Comparison of ENCODE assay signal across 10 mouse cellular contexts in the genomic region with DNA sequence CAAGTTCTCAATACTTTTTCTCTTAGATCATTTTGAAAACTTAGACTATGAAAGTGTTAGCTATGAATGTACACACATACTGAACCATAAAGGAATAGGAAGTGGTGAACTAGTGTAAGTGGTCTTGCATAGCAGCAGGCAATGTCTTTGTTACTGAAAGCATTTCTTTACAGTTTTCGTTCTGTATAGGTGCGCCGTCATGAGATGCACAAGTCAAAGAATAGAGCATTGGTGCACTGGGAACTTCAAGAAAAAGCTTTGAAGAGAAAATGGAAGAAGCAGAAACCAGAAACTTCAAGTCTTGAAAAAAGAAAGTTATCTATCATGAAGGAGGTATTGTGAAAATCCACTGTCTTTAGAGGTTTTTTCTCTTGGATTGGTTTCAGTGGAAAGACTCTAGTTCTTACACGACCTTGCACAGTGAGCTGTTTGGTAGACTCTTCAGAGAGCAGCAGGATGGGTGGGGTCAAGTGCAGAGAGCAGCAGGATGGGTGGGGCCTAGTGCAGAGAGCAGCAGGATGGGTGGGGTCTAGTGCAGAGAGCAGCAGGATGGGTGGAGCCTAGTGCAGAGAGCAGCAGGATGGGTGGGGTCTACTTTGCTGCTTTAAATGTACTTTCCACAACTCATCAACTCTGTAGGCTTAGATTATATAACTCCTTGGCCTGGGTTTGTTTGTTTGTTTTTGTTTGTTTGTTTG. TPM values are rescaled to one million over a fixed set of nuclear protein-coding genes. Genes with fewer than 3 reads are reported as not detected.
DNase-seq lines count a peak whose midpoint lies in the region; ATAC-seq and TF ChIP-seq lines count a peak whose summit lies in the region.
"Had no signal": no experiment of that assay in that cellular context is flagged by ENCODE, and none has a peak within 500 bp of the region (broad histone marks: within the 10 kb centered on the region; RNA-seq: fewer than 3 reads in every experiment).

No protein-coding gene starts in this region.

- H3K27me3 ChIP-seq in heart, adult 2 months (ENCODE audit: control insufficient read depth, insufficient read depth, low read length): no peaks in the 10 kb centered on the region
- H3K27me3 ChIP-seq in kidney, postnatal 0 days (ENCODE audit: insufficient read depth, low read length): no peaks in the 10 kb centered on the region
- no peaks in the 10 kb centered on the region for H3K27me3 ChIP-seq in midbrain, embryonic 11.5 days (ENCODE audit: control insufficient read depth, insufficient read depth, low read length)
- H3K27me3 ChIP-seq in forebrain, embryonic 10.5 days (ENCODE audit: poor library complexity, severe bottlenecking): no peaks in the 10 kb centered on the region
- H3K27me3 ChIP-seq: embryonic facial prominence, embryonic 12.5 days; neural tube, embryonic 13.5 days had no signal

- 72% methylated on average over 4 of the region's 4 CpGs for WGBS in heart, adult 2 months
- 77% methylated on average over 4 of the region's 4 CpGs for WGBS in kidney, postnatal 0 days
- 84% methylated on average over 4 of the region's 4 CpGs for WGBS in midbrain, embryonic 11.5 days
- 79% methylated on average over 4 of the region's 4 CpGs for WGBS in forebrain, embryonic 10.5 days

- H3K27ac ChIP-seq in heart, adult 2 months: peak overlapping the region; percentile 79
- no peak overlapping the region for H3K27ac ChIP-seq in kidney, postnatal 0 days
- H3K27ac ChIP-seq in midbrain, embryonic 11.5 days (ENCODE audit: low read depth, low read length): no peak overlapping the region
- no peak overlapping the region for H3K27ac ChIP-seq in forebrain, embryonic 10.5 days
- H3K27ac ChIP-seq: embryonic facial prominence, embryonic 12.5 days; neural tube, embryonic 13.5 days had no signal

- H3K36me3 ChIP-seq in heart, adult 2 months (ENCODE audit: control insufficient read depth, insufficient read depth, low read length): peaks cover 21% of the 10 kb centered on the region
- H3K36me3 ChIP-seq in kidney, postnatal 0 days (ENCODE audit: insufficient read depth, low read length): no peaks in the 10 kb centered on the region; the same call in 1 of the 2 replicates
- H3K36me3 ChIP-seq in midbrain, embryonic 11.5 days (ENCODE audit: control insufficient read depth, insufficient read depth, low read length): peaks cover 5% of the 10 kb centered on the region; the same call in 1 of the 2 replicates
- peaks cover 47% of the 10 kb centered on the region for H3K36me3 ChIP-seq in forebrain, embryonic 10.5 days (replicated peaks)

- TF ChIP-seq CTCF in heart, adult 2 months (IDR thresholded peaks at IDR 0.05): no peak
- no peak for TF ChIP-seq CTCF in kidney, postnatal 0 days (IDR thresholded peaks at IDR 0.05; ENCODE audit: low read depth)

- peak; percentile 54 for DNase-seq in urinary bladder, postnatal 14 days (ENCODE audit: low spot score)
- no peak for DNase-seq in urinary bladder, postnatal 10 days (ENCODE audit: low spot score)
- peak; percentile 41 to 74 for DNase-seq in heart, adult 2 months
- peak; percentile 59 for DNase-seq in kidney, postnatal 0 days (ENCODE audit: low spot score)
- DNase-seq in natural killer cell, adult 2 months (ENCODE audit: low spot score in 2 of 2): peak; percentile 75 to 76
- DNase-seq in midbrain, embryonic 11.5 days (ENCODE audit: low spot score, missing footprints): no peak
- no peak for DNase-seq in layer of hippocampus, postnatal 10 days (ENCODE audit: low spot score in 2 of 2)
- DNase-seq in forebrain, embryonic 10.5 days (ENCODE audit: extremely low spot score, low spot score): no peak

- no peaks in the 10 kb centered on the region for H3K9me3 ChIP-seq in kidney, postnatal 0 days (replicated peaks; ENCODE audit: low read length)
- H3K9me3 ChIP-seq in midbrain, embryonic 11.5 days (ENCODE audit: control insufficient read depth, low read length): no peaks in the 10 kb centered on the region
- no peaks in the 10 kb centered on the region for H3K9me3 ChIP-seq in forebrain, embryonic 10.5 days
- H3K9me3 ChIP-seq: embryonic facial prominence, embryonic 12.5 days; neural tube, embryonic 13.5 days had no signal

- no peak overlapping the region for H3K4me2 ChIP-seq in kidney, postnatal 0 days (ENCODE audit: low read length)
- no peak overlapping the region for H3K4me2 ChIP-seq in midbrain, embryonic 11.5 days
- H3K4me2 ChIP-seq: embryonic facial prominence, embryonic 12.5 days; neural tube, embryonic 13.5 days had no signal

- peaks cover 13% of the 10 kb centered on the region for H3K4me1 ChIP-seq in heart, adult 2 months (ENCODE audit: control insufficient read depth, insufficient read depth, low read length)
- no peaks in the 10 kb centered on the region for H3K4me1 ChIP-seq in kidney, postnatal 0 days (replicated peaks; ENCODE audit: insufficient read depth, low read length)
- H3K4me1 ChIP-seq in midbrain, embryonic 11.5 days (ENCODE audit: control insufficient read depth, insufficient read depth, low read length): no peaks in the 10 kb centered on the region
- no peaks in the 10 kb centered on the region for H3K4me1 ChIP-seq in forebrain, embryonic 10.5 days
- H3K4me1 ChIP-seq: embryonic facial prominence, embryonic 12.5 days; neural tube, embryonic 13.5 days had no signal

- intact Hi-C loops in heart, adult 2 months (cut with DNase I): loop anchor here (5.0 kb wide), 1 partner anchor 185 kb away; a partner anchor contains a TSS

- H3K9ac ChIP-seq in heart, adult 2 months (ENCODE audit: low read depth, low read length): no peak overlapping the region
- no peak overlapping the region for H3K9ac ChIP-seq in kidney, postnatal 0 days (ENCODE audit: low read depth, low read length)
- no peak overlapping the region for H3K9ac ChIP-seq in midbrain, embryonic 11.5 days (ENCODE audit: low read length)
- H3K9ac ChIP-seq: embryonic facial prominence, embryonic 12.5 days; neural tube, embryonic 13.5 days had no signal

- H3K4me3 ChIP-seq in heart, adult 2 months: no peak overlapping the region
- no peak overlapping the region for H3K4me3 ChIP-seq in kidney, postnatal 0 days (replicated peaks; ENCODE audit: low read depth, low read length)
- H3K4me3 ChIP-seq in midbrain, embryonic 11.5 days (ENCODE audit: low read depth, low read length): no peak overlapping the region
- no peak overlapping the region for H3K4me3 ChIP-seq in forebrain, embryonic 10.5 days
- H3K4me3 ChIP-seq: embryonic facial prominence, embryonic 12.5 days; neural tube, embryonic 13.5 days had no signal

- TF ChIP-seq EP300 in heart, adult 2 months (IDR thresholded peaks at IDR 0.05; ENCODE audit: insufficient read depth, low read depth, low read length): peak; percentile 93

- TF ChIP-seq POLR2A in heart, adult 2 months (IDR thresholded peaks at IDR 0.05; ENCODE audit: insufficient read depth, low read depth, low read length): peak; percentile 64

- 0 out of 2 replicates have a peak, but pooled peaks have one; percentile 43 for ATAC-seq in kidney, postnatal 0 days (replicated peaks; ENCODE audit: low FRiP score, low read depth)
- ATAC-seq in midbrain, embryonic 11.5 days (ENCODE audit: low FRiP score): no peak; the same call in 1 of the 2 replicates

- no peaks in the 10 kb centered on the region for H3K79me2 ChIP-seq in heart, adult 2 months (replicated peaks; ENCODE audit: control insufficient read depth, insufficient read depth, low read length)

RNA-seq across cellular contexts. Expression of a gene that starts 10.8 kb away (rescaled TPM):
- total RNA-seq in heart, adult 2 months (2021): 1 to 10 TPM; 9.3 to 10.0 TPM
- polyA plus RNA-seq in heart, adult 2 months (2012; rRNA removed): 4.5 and 6.5 TPM in 2 replicates
- 17.9 and 18.8 TPM in 2 replicates for polyA plus RNA-seq in kidney, postnatal 0 days (2015; fragmentation: Nextera tagmentation; extraction: Ambion mirVana)
- polyA plus RNA-seq in midbrain, embryonic 11.5 days (2014; fragmentation: Nextera tagmentation; extraction: Ambion mirVana): 36.8 and 38.5 TPM in 2 replicates
- total RNA-seq in layer of hippocampus, postnatal 10 days (2021): 10 to 100 TPM; 11.4 to 13.7 TPM
- polyA plus RNA-seq in forebrain, embryonic 10.5 days (2016; fragmentation: Nextera tagmentation; extraction: Ambion mirVana): 32.4 and 35.9 TPM in 2 replicates

RNA-seq across cellular contexts. Expression of a gene that starts 24.7 kb away (rescaled TPM):
- total RNA-seq in heart, adult 2 months (2021): under 1 TPM; 0.32 to 0.37 TPM
- polyA plus RNA-seq in heart, adult 2 months (2012; rRNA removed): 0.76 and 1.3 TPM in 2 replicates
- 0.92 and 1.4 TPM in 2 replicates for polyA plus RNA-seq in kidney, postnatal 0 days (2015; fragmentation: Nextera tagmentation; extraction: Ambion mirVana)
- polyA plus RNA-seq in midbrain, embryonic 11.5 days (2014; fragmentation: Nextera tagmentation; extraction: Ambion mirVana): 0.15 and 0.31 TPM in 2 replicates
- 10 to 100 TPM; 28.7 to 32.3 TPM for total RNA-seq in layer of hippocampus, postnatal 10 days (2021)
- polyA plus RNA-seq in forebrain, embryonic 10.5 days (2016; fragmentation: Nextera tagmentation; extraction: Ambion mirVana): 0.15 and 0.18 TPM in 2 replicates

RNA-seq across cellular contexts. Expression of a gene that starts 36.9 kb away (rescaled TPM):
- total RNA-seq in heart, adult 2 months (2021): not detected
- 0.55 TPM in 1 of 2 replicates, not detected in the other for polyA plus RNA-seq in heart, adult 2 months (2012; rRNA removed)
- 0.50 and 0.53 TPM in 2 replicates for polyA plus RNA-seq in kidney, postnatal 0 days (2015; fragmentation: Nextera tagmentation; extraction: Ambion mirVana)
- 0.89 and 1.5 TPM in 2 replicates for polyA plus RNA-seq in midbrain, embryonic 11.5 days (2014; fragmentation: Nextera tagmentation; extraction: Ambion mirVana)
- 10 to 100 TPM; 10.4 to 12.2 TPM for total RNA-seq in layer of hippocampus, postnatal 10 days (2021)
- polyA plus RNA-seq in forebrain, embryonic 10.5 days (2016; fragmentation: Nextera tagmentation; extraction: Ambion mirVana): 0.45 and 0.63 TPM in 2 replicates

Comparison
In these comparisons a context has a peak if more than half of its experiments do, and no peak if none do; other contexts are left out.
1. DNase-seq: peak in urinary bladder, postnatal 14 days (single experiment), heart, adult 2 months (2 of 2), kidney, postnatal 0 days (single experiment) and natural killer cell, adult 2 months (2 of 2); none in urinary bladder, postnatal 10 days (single experiment), midbrain, embryonic 11.5 days (single experiment), layer of hippocampus, postnatal 10 days (0 of 2) and forebrain, embryonic 10.5 days (single experiment).